Mouse (Mus musculus) limb, embryonic 11.5 days (tissue): ENCODE results near the gene Psmd5. TPM values are rescaled to one million over a fixed set of nuclear protein-coding genes. Genes with fewer than 3 reads are reported as not detected.
A peak's percentile ranks its signal among the peaks of the same experiment; 100 is the strongest.

Experiments
- ATAC-seq: fragments of 200-750 bp; cut with Nextera tagmentation; 2 replicates; pipeline ENCODE4 v1.8.0; 2017; ENCODE audit warnings: low read depth; ENCODE audit not compliant: insufficient number of reproducible peaks, low FRiP score, low TSS enrichment
- DNase-seq: peaks from one replicate; pipeline ENCODE4 v3.0.0-alpha.2; 2015; ENCODE audit warnings: low spot score
- H3K27ac ChIP-seq: fragments of 300-500 bp; sonication (generic); replicated peaks from 2 replicates; pipeline ENCODE4 v1.5.1; 2014; ENCODE audit warnings: low read depth, mild to moderate bottlenecking, low read length
- H3K27me3 ChIP-seq: fragments of 300-500 bp; sonication (generic); 2 replicates; pipeline ENCODE4 v1.6.1; 2014; ENCODE audit warnings: mild to moderate bottlenecking, low read length, mixed read lengths; ENCODE audit not compliant: control insufficient read depth, insufficient read depth
- H3K36me3 ChIP-seq: fragments of 300-500 bp; sonication (generic); 2 replicates; pipeline ENCODE4 v1.6.1; 2014; ENCODE audit warnings: mild to moderate bottlenecking, low read length, moderate library complexity, mixed read lengths; ENCODE audit not compliant: control insufficient read depth, insufficient read depth
- H3K4me1 ChIP-seq: fragments of 300-500 bp; sonication (generic); 2 replicates; pipeline ENCODE4 v1.6.1; 2014; ENCODE audit warnings: low read length, mixed read lengths; ENCODE audit not compliant: control insufficient read depth, insufficient read depth
- H3K4me2 ChIP-seq: fragments of 300-500 bp; sonication (generic); 2 replicates; pipeline ENCODE4 v1.6.1; 2014; ENCODE audit warnings: low read depth, mild to moderate bottlenecking, moderate library complexity; ENCODE audit not compliant: severe bottlenecking
- H3K4me3 ChIP-seq: fragments of 300-500 bp; sonication (generic); 2 replicates; pipeline ENCODE4 v1.5.1; 2014; ENCODE audit warnings: low read depth, low read length
- H3K9ac ChIP-seq: fragments of 300-500 bp; sonication (generic); 2 replicates; pipeline ENCODE4 v1.6.1; 2014; ENCODE audit warnings: mild to moderate bottlenecking, low read length
- H3K9me3 ChIP-seq: fragments of 300-500 bp; sonication (generic); 2 replicates; pipeline ENCODE4 v1.6.1; 2016; ENCODE audit warnings: low read length; ENCODE audit not compliant: control insufficient read depth
- WGBS: fragments of 180-500 bp; shearing (Covaris S2); extraction: QIAGEN DNeasy Blood & Tissue Kit; methylation state at CpG from one replicate; pipeline ENCODE4 v1.1.7; 2014; 5-methylcytosine and 5-hydroxymethylcytosine counted together
- polyA plus RNA-seq: library from polyadenylated mRNA; unstranded; fragments of >200 nt; fragmentation: Nextera tagmentation; extraction: Ambion mirVana; gene quantifications from 2 replicates; pipeline ENCODE4 v1.2.1, GENCODE M21; 2014

The Psmd5 gene
- polyA plus RNA-seq, 1 experiment from 2014 or later, result 128 TPM

DNA sequence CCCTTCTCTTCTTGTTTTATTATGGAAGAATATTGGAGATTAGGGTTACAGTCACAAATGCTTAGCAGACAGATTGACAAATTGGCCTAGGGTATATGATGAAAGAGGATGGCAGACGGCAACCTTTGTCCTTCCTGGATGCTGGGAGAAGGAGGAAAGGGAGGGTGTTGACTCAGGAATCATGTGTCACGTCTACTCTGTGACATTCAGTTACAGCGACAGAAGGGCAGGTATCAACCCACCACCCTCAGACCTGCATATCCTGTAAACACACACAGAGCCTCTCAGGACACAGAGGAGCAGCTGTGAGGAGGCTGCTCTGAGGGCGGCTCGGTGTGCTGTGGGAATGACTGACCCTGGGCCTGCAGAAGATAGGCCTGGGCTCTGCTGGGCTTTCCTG is 8.4 kb upstream of the Psmd5 start:
- H3K9me3 ChIP-seq, result no peaks in the 10 kb centered on the region
- no peak for ATAC-seq
- no peaks in the 10 kb centered on the region for H3K27me3 ChIP-seq
- H3K27ac ChIP-seq, result no peak overlapping the region
- no peaks in the 10 kb centered on the region for H3K4me1 ChIP-seq
- H3K4me2 ChIP-seq, result no peak overlapping the region
- H3K4me3 ChIP-seq, result no peak overlapping the region
- H3K36me3 ChIP-seq, result no peaks in the 10 kb centered on the region; the same call in 1 of the 2 replicates
- no peak for DNase-seq
- H3K9ac ChIP-seq, result no peak overlapping the region
- 51% methylated on average over 5 of the region's 5 CpGs for WGBS

DNA sequence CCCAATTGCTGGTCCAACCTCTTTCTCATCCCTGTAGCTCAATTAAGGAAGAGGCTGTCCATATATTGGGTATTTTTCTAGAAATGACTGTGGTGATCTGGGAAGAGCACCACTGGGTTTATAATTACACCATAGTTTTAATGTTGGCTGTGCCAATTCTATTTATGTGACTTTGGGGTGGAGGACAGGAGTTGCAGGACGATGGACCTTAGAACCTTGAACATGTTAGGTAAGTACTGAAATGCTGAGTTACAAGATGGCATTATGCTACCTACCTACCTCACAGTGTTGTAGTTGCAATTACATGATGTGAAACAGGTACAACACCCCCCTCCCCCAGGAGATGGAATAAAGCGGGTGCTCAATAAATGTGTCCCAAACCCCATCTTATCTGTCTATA is 8.0 kb upstream of the Psmd5 start:
- H3K9ac ChIP-seq, result no peak overlapping the region
- H3K4me3 ChIP-seq, result no peak overlapping the region
- no peak overlapping the region for H3K4me2 ChIP-seq
- 93% methylated on average over 2 of the region's 2 CpGs for WGBS
- H3K9me3 ChIP-seq, result no peaks in the 10 kb centered on the region
- H3K27me3 ChIP-seq, result no peaks in the 10 kb centered on the region
- H3K36me3 ChIP-seq, result no peaks in the 10 kb centered on the region
- H3K4me1 ChIP-seq, result no peaks in the 10 kb centered on the region
- no peak for DNase-seq
- H3K27ac ChIP-seq, result no peak overlapping the region
- no peak for ATAC-seq

DNA sequence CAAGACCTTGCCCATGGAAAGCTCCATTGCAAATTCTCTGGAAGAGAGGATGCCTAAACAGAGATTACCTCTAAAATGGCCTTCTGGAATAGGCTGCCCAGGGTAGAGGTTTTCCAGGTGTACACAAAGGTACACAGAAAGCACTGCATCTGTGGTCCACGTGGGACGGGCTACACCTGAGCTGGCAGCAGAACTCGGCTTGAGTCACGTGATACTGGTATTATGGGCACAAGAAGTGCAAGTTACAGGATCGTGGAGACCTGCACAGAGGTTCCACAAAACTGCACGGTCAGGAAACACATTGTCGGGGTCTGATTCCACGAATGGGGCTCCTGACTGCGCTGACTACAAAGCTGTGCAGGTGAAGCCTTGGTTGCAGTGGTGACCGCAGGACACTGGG is 5.3 kb upstream of the Psmd5 start:
- 86% methylated on average over 10 of the region's 10 CpGs for WGBS
- no peaks in the 10 kb centered on the region for H3K9me3 ChIP-seq
- no peak overlapping the region for H3K27ac ChIP-seq
- no peak for DNase-seq
- no peak overlapping the region for H3K4me2 ChIP-seq
- H3K4me1 ChIP-seq, result no peaks in the 10 kb centered on the region
- H3K27me3 ChIP-seq, result no peaks in the 10 kb centered on the region
- H3K36me3 ChIP-seq, result no peaks in the 10 kb centered on the region
- ATAC-seq, result no peak
- no peak overlapping the region for H3K9ac ChIP-seq
- H3K4me3 ChIP-seq, result no peak overlapping the region

DNA sequence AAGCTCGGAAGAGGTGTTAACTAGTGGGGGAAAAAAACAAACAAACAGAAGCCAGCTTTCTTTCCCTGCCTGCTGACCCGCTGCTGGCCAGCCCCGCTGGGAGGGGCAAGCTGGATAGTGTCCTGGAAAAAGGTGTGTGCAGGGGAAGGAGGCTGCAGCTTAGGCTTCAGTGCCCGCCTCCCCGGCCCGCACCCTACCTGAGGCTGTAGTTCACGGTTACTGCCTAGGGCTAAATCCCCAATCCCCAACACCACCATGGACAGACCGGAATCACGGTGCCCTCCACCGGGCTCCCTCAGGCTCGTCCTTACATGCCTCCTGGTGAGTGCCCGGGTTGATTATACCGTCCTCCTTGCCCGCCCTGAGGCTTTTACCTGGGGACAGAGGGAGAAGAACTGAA is 497 bp downstream of the Psmd5 start, which contains the start of gene Cutal:
Gene Cutal (plus strand): TSS at position 126 of the 400 bp plus-strand sequence.
- no peak within 1 kb of the TSS for H3K27ac ChIP-seq
- WGBS, result 3% methylated on average over 14 of the region's 14 CpGs
- peak; percentile 34 for DNase-seq

DNA sequence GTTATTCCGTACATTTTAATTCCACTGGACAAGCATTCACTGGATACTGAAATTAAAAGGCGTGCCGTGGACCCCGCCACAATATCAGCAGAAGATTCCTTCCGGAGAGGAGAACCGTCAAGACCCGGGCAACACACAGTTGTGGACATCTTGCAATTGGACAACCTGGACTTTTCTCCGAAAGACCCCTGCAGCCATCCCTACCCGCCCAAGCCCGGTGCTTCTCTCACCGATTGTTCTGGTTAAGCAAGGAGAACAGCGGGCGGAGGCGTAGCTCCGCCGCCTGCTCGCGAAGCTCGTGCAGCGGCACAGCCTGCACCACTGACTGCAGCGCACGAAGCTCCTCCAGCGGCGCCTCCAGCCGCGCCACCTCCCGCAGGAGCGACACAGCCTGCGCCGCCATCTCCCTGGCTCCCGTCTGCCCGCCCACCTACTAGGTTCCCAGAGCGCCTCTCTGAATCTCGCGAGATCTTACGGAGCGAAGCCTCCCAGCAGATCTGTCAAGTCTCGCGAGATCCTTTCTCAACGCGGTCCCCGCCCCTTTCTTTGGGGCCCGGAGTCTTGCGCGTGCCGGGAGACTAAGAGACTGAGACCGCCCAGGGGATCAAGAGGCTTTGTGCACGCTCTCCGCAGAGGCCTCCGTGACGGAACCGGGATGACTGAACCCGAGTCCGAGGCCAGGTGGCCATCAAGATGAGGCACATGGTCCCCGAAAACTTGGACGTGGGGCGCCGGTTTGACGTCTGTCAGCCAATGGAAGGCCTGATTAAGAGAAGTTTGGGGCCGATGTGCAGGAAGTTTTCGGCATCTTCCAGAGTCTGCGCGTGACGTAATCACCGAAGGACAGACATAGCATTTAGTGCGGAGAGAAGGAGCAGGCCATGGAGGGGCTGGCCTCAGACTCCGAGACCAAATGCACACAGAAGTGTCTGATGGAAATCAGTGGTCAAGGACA is 4.0 kb downstream of the Psmd5 start:
- Histone ChIP-seq H3K4me2 (peak overlapping the region; percentile 74), H3K27me3 (peaks cover 16% of the 10 kb centered on the region), H3K27ac (peak overlapping the region; percentile 79), H3K4me3 (peak overlapping the region; percentile 81), H3K4me1 (peaks cover 5% of the 10 kb centered on the region; the same call in 1 of the 2 replicates), H3K9ac (peak overlapping the region; percentile 96), H3K36me3 (peaks cover 2% of the 10 kb centered on the region; the same call in 1 of the 2 replicates), H3K9me3 (no peaks in the 10 kb centered on the region)
- peak; percentile 97 for DNase-seq
- ATAC-seq, result peak; percentile 92
- under 1% methylated on average over 67 of the region's 67 CpGs for whole genome bisulfite sequencing

More for the DNA sequence above, 497 bp downstream of the Psmd5 start, which contains the start of gene Cutal:
- H3K4me1 ChIP-seq, result peaks cover 5% of the 10 kb centered on the region; the same call in 1 of the 2 replicates
- H3K27me3 ChIP-seq, result peaks cover 16% of the 10 kb centered on the region
- peak within 1 kb of the TSS; percentile 30 for H3K4me2 ChIP-seq
- H3K4me3 ChIP-seq, result 0 out of 2 replicates have a peak within 1 kb of the TSS, but pooled peaks have one; percentile 2
- H3K9me3 ChIP-seq, result no peaks in the 10 kb centered on the region
- no peaks in the 10 kb centered on the region for H3K36me3 ChIP-seq
- ATAC-seq, result no peak
- peak within 1 kb of the TSS; percentile 37 for H3K9ac ChIP-seq

DNA sequence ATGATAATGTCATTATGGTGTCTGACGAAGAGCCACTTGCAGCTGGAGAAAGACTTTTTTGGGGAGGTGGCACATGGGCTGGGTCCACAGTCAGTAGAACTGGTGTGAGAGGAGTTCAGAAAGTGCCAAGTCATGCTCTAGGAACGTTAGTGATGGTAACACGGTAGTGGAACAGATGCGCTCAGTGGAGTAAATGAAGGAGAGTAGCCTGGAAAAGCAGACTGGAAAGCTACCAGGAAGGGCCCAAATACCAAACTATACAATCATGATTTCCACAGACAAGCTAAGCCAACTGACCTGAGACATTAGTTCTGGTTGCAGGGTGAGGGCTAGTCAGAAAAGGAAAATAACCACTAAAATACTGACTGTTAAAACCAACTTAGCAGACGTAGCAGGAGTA is 5.1 kb downstream of the Psmd5 start:
- peak overlapping the region; percentile 43; the same call in 1 of the 2 replicates for H3K9ac ChIP-seq
- DNase-seq (no peak), ATAC-seq (no peak)
- peak overlapping the region; percentile 81; the same call in 1 of the 2 replicates for H3K4me3 ChIP-seq
- H3K36me3 ChIP-seq, result peaks cover 7% of the 10 kb centered on the region
- H3K4me2 ChIP-seq, result peak overlapping the region; percentile 74
- H3K4me1 ChIP-seq, result peaks cover 5% of the 10 kb centered on the region; the same call in 1 of the 2 replicates
- no peaks in the 10 kb centered on the region for H3K9me3 ChIP-seq
- 51% methylated on average over 5 of the region's 5 CpGs for WGBS
- peaks cover 14% of the 10 kb centered on the region for H3K27me3 ChIP-seq
- H3K27ac ChIP-seq, result no peak overlapping the region

DNA sequence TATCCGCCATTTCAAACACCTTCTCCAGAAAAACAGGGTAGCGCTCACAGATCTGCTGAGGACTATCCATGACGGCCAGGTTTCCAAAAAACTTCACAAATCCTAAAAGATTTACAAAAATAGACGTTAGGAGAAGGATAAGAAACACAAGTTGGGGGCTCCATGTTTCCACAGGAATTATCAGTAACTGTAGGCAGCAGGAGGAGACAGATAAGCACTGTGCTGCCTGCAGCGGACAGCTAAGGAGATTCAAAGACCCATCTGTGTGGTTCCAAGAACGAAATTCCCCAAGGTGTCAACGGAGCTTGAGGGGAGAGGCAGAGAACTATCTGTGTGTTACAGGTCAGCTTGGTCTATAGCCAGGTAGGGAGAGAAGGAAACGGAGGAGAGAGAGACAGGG is 17.0 kb downstream of the Psmd5 start:
- H3K4me3 ChIP-seq, result no peak overlapping the region
- H3K9ac ChIP-seq, result no peak overlapping the region
- H3K27me3 ChIP-seq, result no peaks in the 10 kb centered on the region
- WGBS, result 92% methylated on average over 8 of the region's 8 CpGs
- DNase-seq (no peak), ATAC-seq (no peak)
- H3K4me2 ChIP-seq, result no peak overlapping the region
- no peaks in the 10 kb centered on the region for H3K9me3 ChIP-seq
- no peak overlapping the region for H3K27ac ChIP-seq
- peaks cover 45% of the 10 kb centered on the region for H3K36me3 ChIP-seq
- H3K4me1 ChIP-seq, result no peaks in the 10 kb centered on the region

DNA sequence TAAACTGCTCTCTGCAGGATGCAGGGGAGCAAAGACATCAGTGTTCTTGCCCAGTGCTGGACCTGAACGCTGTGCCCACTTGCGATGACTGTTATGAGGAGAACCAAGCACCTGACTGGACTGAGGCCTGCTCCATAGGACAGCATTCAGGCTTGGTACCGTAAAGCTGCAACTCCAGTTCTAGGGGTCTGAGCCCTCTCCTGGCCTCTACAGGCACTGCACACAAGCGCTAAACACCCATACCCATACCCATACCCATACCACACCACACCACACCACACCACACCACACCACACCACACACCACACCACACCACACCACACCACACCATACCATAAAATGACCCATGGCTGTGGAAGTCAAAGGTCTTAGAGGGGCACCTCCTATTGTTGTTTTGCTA is 19.5 kb downstream of the Psmd5 start:
- H3K27me3 ChIP-seq, result no peaks in the 10 kb centered on the region
- ATAC-seq (no peak), DNase-seq (no peak)
- no peaks in the 10 kb centered on the region for H3K9me3 ChIP-seq
- H3K4me2 ChIP-seq, result no peak overlapping the region
- H3K36me3 ChIP-seq, result peaks cover 44% of the 10 kb centered on the region
- H3K4me1 ChIP-seq, result no peaks in the 10 kb centered on the region
- H3K4me3 ChIP-seq, result no peak overlapping the region
- H3K27ac ChIP-seq, result no peak overlapping the region
- over 99% methylated on average over 4 of the region's 4 CpGs for WGBS
- no peak overlapping the region for H3K9ac ChIP-seq
